Comparison of ENCODE assay signal across 16 mouse cellular contexts in the genomic region with DNA sequence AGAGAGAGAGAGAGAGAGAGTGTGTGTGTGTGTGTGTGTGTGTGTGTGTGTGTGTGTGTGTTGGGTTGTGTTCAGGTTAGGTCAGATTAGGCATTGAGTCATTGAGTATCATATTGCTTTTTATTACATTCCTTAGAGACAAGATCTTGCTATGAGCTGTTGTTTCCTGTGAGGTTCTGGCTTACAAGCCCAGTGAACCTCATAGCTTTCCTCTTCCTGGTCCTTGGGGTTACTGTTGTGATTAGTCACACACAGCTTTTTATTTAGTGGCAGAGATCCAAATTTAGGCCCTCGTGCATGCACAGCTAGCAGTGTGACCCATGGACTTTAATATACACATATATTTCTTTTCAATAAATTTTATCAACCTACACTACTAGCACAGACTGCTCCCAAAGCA.
"Had no signal": no experiment of that assay in that cellular context is flagged by ENCODE, and none has a peak within 500 bp of the region (broad histone marks: within the 10 kb centered on the region; RNA-seq: fewer than 3 reads in every experiment).

No protein-coding gene starts in this region.

- H3K9ac ChIP-seq: limb, embryonic 15.5 days; liver, embryonic 12.5 days; liver, embryonic 15.5 days; lung, embryonic 15.5 days; midbrain, embryonic 13.5 days had no signal

- H3K4me3 ChIP-seq: limb, embryonic 15.5 days; liver, embryonic 12.5 days; liver, embryonic 15.5 days; lung, embryonic 15.5 days; megakaryocyte, embryonic 14.5 days; midbrain, embryonic 10.5 days; midbrain, embryonic 13.5 days had no signal

- H3K4me2 ChIP-seq: limb, embryonic 15.5 days; liver, embryonic 12.5 days; liver, embryonic 15.5 days; lung, embryonic 15.5 days; midbrain, embryonic 13.5 days had no signal

- H3K4me1 ChIP-seq: limb, embryonic 15.5 days; liver, embryonic 12.5 days; liver, embryonic 15.5 days; lung, embryonic 15.5 days; megakaryocyte, embryonic 14.5 days; midbrain, embryonic 10.5 days; midbrain, embryonic 13.5 days had no signal

- H3K36me3 ChIP-seq: limb, embryonic 15.5 days; liver, embryonic 12.5 days; liver, embryonic 15.5 days; lung, embryonic 15.5 days; midbrain, embryonic 10.5 days; midbrain, embryonic 13.5 days had no signal

- ATAC-seq: intestine, postnatal 0 days; liver, embryonic 12.5 days; midbrain, embryonic 13.5 days had no signal

- DNase-seq: kidney, adult 9 months; kidney, postnatal 4 days; left cerebral cortex, postnatal 4 days; lung, adult 18-20 months; lung, postnatal 10 days; lung, postnatal 36 days; thymus, adult 18-20 months; thymus, postnatal 36 days had no signal

- H3K27ac ChIP-seq: limb, embryonic 15.5 days; liver, embryonic 12.5 days; liver, embryonic 15.5 days; lung, embryonic 15.5 days; midbrain, embryonic 10.5 days; midbrain, embryonic 13.5 days had no signal

- H3K9me3 ChIP-seq: limb, embryonic 15.5 days; liver, embryonic 12.5 days; liver, embryonic 15.5 days; lung, embryonic 15.5 days; megakaryocyte, embryonic 14.5 days; midbrain, embryonic 10.5 days; midbrain, embryonic 13.5 days had no signal

- H3K27me3 ChIP-seq: limb, embryonic 15.5 days; liver, embryonic 12.5 days; liver, embryonic 15.5 days; lung, embryonic 15.5 days; megakaryocyte, embryonic 14.5 days; midbrain, embryonic 13.5 days had no signal
